Mouse (Mus musculus): ENCODE measurements around the gene Gtsf1. TPM values are rescaled to one million over a fixed set of nuclear protein-coding genes. Genes with fewer than 3 reads are reported as not detected.

Gene Gtsf1
- polyA plus RNA-seq, 1 experiment from 2014 or later, result not detected

DNA sequence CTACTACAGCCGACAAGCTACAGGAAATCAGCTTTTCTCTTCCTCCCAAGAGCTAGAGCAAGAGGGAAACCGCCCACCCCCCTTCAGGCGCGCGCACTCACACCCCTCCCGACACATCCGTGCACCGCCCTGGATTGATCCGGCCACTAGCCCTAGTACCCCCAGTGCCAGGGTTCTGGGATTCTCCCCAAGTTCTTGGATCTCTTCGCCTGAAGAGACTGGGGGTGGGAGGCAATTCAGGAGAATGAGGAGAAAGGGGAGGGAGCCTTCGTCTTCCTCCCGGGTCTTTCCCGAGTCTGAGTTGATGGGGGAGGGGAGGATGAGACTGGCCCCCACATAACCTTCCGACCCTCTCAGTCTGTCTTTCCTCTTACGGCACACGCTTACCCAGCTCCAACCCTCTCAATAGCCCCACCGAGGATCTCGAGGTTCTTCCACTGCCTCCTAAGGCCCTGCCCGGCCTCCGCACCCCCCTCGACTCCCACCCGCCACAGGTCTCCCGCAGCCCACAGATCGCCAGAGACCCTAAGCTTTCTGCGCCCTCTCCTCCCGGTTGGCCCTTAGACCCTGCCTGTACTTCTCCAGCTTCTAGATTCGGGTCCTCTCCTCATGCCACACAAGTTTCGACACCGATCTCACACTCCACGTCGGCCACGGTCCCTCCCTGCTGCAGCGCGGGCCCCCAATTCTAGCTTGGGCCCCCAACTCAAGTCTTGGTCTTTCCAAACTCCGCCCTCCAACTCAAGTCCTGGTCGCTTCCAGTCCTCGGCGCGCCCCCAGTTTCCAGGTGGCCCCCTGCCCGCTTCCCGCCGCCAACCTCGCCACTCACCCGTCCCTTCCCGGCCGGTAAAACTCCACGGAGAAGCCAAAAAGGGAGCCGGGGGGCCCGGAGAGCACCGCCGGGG, 64.5 kb downstream of the Gtsf1 start:
- H3K4me1 ChIP-seq (replicated peaks; ENCODE audit: insufficient read depth, low read length), result 0 out of 2 replicates have a peak, but pooled peaks cover 7% of the 10 kb centered on the region
- H3K27me3 ChIP-seq (ENCODE audit: insufficient read depth, low read length), result no peaks in the 10 kb centered on the region
- peak overlapping the region; percentile 81 for H3K4me3 ChIP-seq (replicated peaks; ENCODE audit: low read depth, low read length)
- WGBS, result under 1% methylated on average over 51 of the region's 51 CpGs
- TF ChIP-seq CTCF (IDR thresholded peaks at IDR 0.05; ENCODE audit: low read depth), result no peak
- H3K9me3 ChIP-seq (replicated peaks; ENCODE audit: low read length), result no peaks in the 10 kb centered on the region
- ATAC-seq (replicated peaks; ENCODE audit: low FRiP score, low read depth) (0 out of 2 replicates have a peak, but pooled peaks have one; percentile 46), DNase-seq (ENCODE audit: low spot score) (peak; percentile 73)
- H3K9ac ChIP-seq (ENCODE audit: low read depth, low read length), result peak overlapping the region; percentile 94
- peak overlapping the region; percentile 98 for H3K4me2 ChIP-seq (ENCODE audit: low read length)
- H3K27ac ChIP-seq, result peak overlapping the region; percentile 79
- no peaks in the 10 kb centered on the region for H3K36me3 ChIP-seq (ENCODE audit: insufficient read depth, low read length)

DNA sequence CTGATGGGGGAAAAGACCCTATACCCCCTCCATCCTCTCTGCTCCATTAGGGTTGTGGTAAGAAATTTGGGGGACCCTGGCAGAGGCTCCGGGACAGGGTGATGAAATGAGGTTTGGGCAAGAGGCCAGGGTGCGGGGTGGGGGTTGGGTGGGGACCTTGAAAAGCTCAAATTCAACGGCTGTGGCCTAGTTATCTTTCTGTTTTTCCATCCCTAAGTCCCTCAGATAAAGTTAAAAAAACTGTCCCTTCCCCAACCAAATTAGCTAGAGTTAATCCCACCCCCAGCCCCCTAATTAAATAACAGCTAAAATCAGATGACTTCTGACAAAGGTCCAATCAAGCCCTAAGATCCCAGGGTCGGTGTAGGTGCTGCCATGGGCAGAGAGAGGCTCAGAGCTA, 65.5 kb downstream of the Gtsf1 start:
- H3K27me3 ChIP-seq (ENCODE audit: insufficient read depth, low read length), result no peaks in the 10 kb centered on the region
- H3K9ac ChIP-seq (ENCODE audit: low read depth, low read length), result peak overlapping the region; percentile 94
- ATAC-seq (replicated peaks; ENCODE audit: low FRiP score, low read depth) (no peak), DNase-seq (ENCODE audit: low spot score) (no peak)
- 0 out of 2 replicates have a peak, but pooled peaks cover 7% of the 10 kb centered on the region for H3K4me1 ChIP-seq (replicated peaks; ENCODE audit: insufficient read depth, low read length)
- H3K4me3 ChIP-seq (replicated peaks; ENCODE audit: low read depth, low read length), result peak overlapping the region; percentile 81
- WGBS, result 47% methylated on average over 4 of the region's 4 CpGs
- no peak overlapping the region for H3K27ac ChIP-seq
- TF ChIP-seq CTCF (IDR thresholded peaks at IDR 0.05; ENCODE audit: low read depth), result no peak
- H3K4me2 ChIP-seq (ENCODE audit: low read length), result peak overlapping the region; percentile 98
- no peaks in the 10 kb centered on the region for H3K36me3 ChIP-seq (ENCODE audit: insufficient read depth, low read length)
- no peaks in the 10 kb centered on the region for H3K9me3 ChIP-seq (replicated peaks; ENCODE audit: low read length)

DNA sequence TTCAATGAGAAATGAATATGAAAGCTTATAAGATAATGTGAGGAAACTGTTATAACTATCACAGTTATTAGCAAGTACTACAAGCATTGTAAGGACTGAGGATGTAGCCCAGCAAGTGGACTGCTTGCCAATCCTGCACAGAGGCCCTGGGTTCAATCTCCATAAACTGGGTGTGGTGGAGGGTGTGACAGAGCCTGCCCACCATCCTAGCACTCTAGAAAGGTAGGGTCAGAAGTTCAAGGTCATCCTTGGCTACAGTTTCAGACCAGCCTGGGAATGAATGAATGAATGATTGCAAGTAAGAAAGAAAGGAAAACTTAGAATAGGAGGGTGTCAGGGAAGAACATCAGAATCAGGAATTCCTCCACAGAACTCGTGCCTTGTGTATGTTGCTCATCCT, 66.5 kb downstream of the Gtsf1 start:
- Histone ChIP-seq H3K4me2 (ENCODE audit: low read length) (no peak overlapping the region), H3K36me3 (ENCODE audit: insufficient read depth, low read length) (no peaks in the 10 kb centered on the region), H3K4me3 (replicated peaks; ENCODE audit: low read depth, low read length) (no peak overlapping the region), H3K9me3 (replicated peaks; ENCODE audit: low read length) (no peaks in the 10 kb centered on the region), H3K4me1 (replicated peaks; ENCODE audit: insufficient read depth, low read length) (0 out of 2 replicates have a peak, but pooled peaks cover 7% of the 10 kb centered on the region), H3K27me3 (ENCODE audit: insufficient read depth, low read length) (no peaks in the 10 kb centered on the region), H3K9ac (ENCODE audit: low read depth, low read length) (no peak overlapping the region), H3K27ac (no peak overlapping the region)
- no peak for DNase-seq (ENCODE audit: low spot score)
- no peak for ATAC-seq (replicated peaks; ENCODE audit: low FRiP score, low read depth)
- no peak for TF ChIP-seq CTCF (IDR thresholded peaks at IDR 0.05; ENCODE audit: low read depth)
- 50% methylated on average over 1 of the region's 1 CpGs for WGBS

DNA sequence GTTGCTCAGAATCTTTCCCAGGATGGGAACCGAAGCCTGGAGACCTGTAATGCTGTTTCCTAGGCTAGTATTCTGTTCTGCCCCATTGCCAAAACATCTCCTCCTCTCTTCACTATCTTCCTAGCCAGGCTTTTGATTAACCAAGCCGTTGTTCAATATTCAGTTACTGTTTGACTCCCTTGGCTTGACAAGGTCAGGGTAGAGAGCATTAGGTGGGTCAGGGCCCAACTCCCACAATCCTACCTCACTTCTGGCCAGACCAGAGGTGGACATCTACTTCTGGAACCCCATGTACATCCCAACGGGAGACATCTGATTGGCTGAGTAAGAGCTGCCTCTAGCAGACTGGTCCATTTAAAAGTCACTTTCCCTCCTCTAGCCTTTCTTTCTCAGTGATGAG, 67.3 kb downstream of the Gtsf1 start:
- no peaks in the 10 kb centered on the region for H3K36me3 ChIP-seq (ENCODE audit: insufficient read depth, low read length)
- WGBS, result 63% methylated on average over 3 of the region's 3 CpGs
- no peaks in the 10 kb centered on the region for H3K27me3 ChIP-seq (ENCODE audit: insufficient read depth, low read length)
- TF ChIP-seq CTCF (IDR thresholded peaks at IDR 0.05; ENCODE audit: low read depth), result no peak
- no peaks in the 10 kb centered on the region for H3K9me3 ChIP-seq (replicated peaks; ENCODE audit: low read length)
- H3K27ac ChIP-seq, result no peak overlapping the region
- DNase-seq (ENCODE audit: low spot score), result no peak
- no peak overlapping the region for H3K4me3 ChIP-seq (replicated peaks; ENCODE audit: low read depth, low read length)
- 0 out of 2 replicates have a peak, but pooled peaks cover 7% of the 10 kb centered on the region for H3K4me1 ChIP-seq (replicated peaks; ENCODE audit: insufficient read depth, low read length)
- no peak for ATAC-seq (replicated peaks; ENCODE audit: low FRiP score, low read depth)
- no peak overlapping the region for H3K4me2 ChIP-seq (ENCODE audit: low read length)
- no peak overlapping the region for H3K9ac ChIP-seq (ENCODE audit: low read depth, low read length)

DNA sequence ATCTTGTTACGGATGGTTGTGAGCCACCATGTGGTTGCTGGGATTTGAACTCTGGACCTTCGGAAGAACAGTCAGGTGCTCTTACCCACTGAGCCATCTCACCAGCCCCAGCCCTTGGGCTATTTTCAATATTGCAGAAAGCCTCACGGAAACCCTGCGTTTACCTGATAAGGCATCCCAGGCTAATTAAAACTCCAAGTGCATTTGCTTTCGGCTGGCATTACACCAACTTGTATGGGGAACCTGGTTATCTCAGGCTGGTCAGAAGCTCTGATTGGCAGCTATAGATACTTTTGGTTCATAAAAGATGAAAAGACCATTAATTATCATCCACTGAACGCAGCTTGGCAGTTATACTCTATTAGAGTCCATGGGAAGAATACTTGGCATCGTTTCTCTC, 67.9 kb downstream of the Gtsf1 start:
- no peak overlapping the region for H3K9ac ChIP-seq (ENCODE audit: low read depth, low read length)
- no peak for ATAC-seq (replicated peaks; ENCODE audit: low FRiP score, low read depth)
- no peaks in the 10 kb centered on the region for H3K27me3 ChIP-seq (ENCODE audit: insufficient read depth, low read length)
- H3K4me2 ChIP-seq (ENCODE audit: low read length), result no peak overlapping the region
- 84% methylated on average over 6 of the region's 7 CpGs for WGBS
- H3K4me3 ChIP-seq (replicated peaks; ENCODE audit: low read depth, low read length), result no peak overlapping the region
- no peak for TF ChIP-seq CTCF (IDR thresholded peaks at IDR 0.05; ENCODE audit: low read depth)
- no peak for DNase-seq (ENCODE audit: low spot score)
- H3K9me3 ChIP-seq (replicated peaks; ENCODE audit: low read length), result no peaks in the 10 kb centered on the region
- peaks cover under 1% of the 10 kb centered on the region; the same call in 1 of the 2 replicates for H3K36me3 ChIP-seq (ENCODE audit: insufficient read depth, low read length)
- H3K27ac ChIP-seq, result no peak overlapping the region
- 0 out of 2 replicates have a peak, but pooled peaks cover 7% of the 10 kb centered on the region for H3K4me1 ChIP-seq (replicated peaks; ENCODE audit: insufficient read depth, low read length)

DNA sequence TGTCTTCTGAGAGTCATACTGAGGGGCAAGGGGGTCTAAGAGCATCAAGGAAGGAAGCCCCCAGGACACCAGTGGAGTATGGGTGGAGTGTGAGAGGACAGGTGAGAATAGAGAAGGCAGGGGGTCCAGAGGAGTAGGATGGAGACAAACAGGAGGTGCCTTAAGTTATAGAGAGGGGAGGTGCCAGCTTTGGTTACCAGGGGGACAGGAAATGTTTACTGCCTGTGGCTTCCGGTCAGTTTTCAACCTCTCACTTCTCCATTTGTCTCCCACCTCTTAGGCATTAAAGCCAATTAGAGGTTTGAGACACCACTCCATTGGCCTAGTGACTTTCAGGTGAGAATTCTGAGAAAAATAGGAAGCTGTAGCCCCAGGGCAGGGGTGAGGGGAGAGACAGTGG, 69.0 kb downstream of the Gtsf1 start:
- no peak for ATAC-seq (replicated peaks; ENCODE audit: low FRiP score, low read depth)
- Histone ChIP-seq H3K4me3 (replicated peaks; ENCODE audit: low read depth, low read length) (no peak overlapping the region), H3K27me3 (ENCODE audit: insufficient read depth, low read length) (no peaks in the 10 kb centered on the region), H3K4me1 (replicated peaks; ENCODE audit: insufficient read depth, low read length) (0 out of 2 replicates have a peak, but pooled peaks cover 7% of the 10 kb centered on the region), H3K4me2 (ENCODE audit: low read length) (no peak overlapping the region), H3K9ac (ENCODE audit: low read depth, low read length) (no peak overlapping the region), H3K9me3 (replicated peaks; ENCODE audit: low read length) (no peaks in the 10 kb centered on the region), H3K27ac (no peak overlapping the region), H3K36me3 (ENCODE audit: insufficient read depth, low read length) (peaks cover 10% of the 10 kb centered on the region)
- no peak for DNase-seq (ENCODE audit: low spot score)
- TF ChIP-seq CTCF (IDR thresholded peaks at IDR 0.05; ENCODE audit: low read depth), result no peak
- 6% methylated on average over 1 of the region's 1 CpGs for WGBS

Data from kidney, postnatal 0 days (tissue).